Mouse (Mus musculus): ENCODE results near the gene Pld3.

The Pld3 gene

GRCm38 (mm10) chr7:27552931-27553513, at the start of gene Pld3, which contains the start of gene 2310022A10Rik:
Gene Pld3 (minus strand): TSS chr7:27553218.
Gene 2310022A10Rik (plus strand): TSS chr7:27553233.
- peak; percentile 94 to 95 for DNase-seq (ENCODE audit: low read depth in 2 of 2, low spot score in 2 of 2)

- no peak for DNase-seq (ENCODE audit: low read depth in 2 of 2, low spot score in 2 of 2)
These were observed 49.1 kb upstream of the Pld3 start for GRCm38 (mm10) chr7:27602161-27602560.

DNA sequence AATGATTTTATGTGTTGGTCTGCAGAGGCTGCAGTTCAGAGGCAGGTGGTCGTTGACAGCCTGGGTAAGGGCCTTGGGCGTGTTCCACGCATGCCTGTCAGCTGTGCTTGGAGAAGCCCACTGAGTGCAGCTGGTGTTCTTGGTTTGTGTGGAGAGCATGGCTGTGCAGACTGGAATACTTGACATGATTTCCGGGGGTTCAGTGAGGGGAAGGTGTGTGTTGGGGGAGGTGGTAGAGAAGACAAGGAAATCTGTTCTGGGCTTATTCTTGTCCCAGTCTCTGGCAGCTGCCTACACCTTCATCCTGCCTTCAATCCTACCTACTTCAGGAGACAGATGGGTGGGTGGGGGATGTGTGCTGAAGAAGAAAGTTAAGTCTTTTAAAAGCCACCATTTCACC, 48.6 kb upstream of the Pld3 start:
- no peak for DNase-seq (ENCODE audit: low read depth in 2 of 2, low spot score in 2 of 2)

DNA sequence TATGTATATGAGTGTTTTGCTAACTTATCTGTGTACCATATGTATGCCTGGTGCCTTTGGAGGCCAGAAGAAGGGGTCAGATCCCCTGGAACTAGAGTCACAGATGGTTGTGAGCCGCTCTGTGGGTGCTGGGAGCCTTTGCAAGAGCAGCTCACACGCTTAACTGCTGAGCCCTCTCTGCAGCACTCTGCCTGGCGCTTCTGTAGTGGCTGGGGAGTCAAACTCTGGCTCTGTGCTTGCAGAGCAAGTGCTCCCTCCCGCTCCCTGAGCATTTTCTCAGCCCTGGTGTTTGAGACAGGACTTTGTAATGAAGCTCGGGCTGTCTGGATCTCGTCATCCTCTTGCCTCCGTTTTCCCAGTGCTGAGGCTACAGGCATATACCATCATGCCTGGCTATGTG, 45.0 kb upstream of the Pld3 start:
- no peak for DNase-seq (ENCODE audit: low read depth in 2 of 2, low spot score in 2 of 2)

DNA sequence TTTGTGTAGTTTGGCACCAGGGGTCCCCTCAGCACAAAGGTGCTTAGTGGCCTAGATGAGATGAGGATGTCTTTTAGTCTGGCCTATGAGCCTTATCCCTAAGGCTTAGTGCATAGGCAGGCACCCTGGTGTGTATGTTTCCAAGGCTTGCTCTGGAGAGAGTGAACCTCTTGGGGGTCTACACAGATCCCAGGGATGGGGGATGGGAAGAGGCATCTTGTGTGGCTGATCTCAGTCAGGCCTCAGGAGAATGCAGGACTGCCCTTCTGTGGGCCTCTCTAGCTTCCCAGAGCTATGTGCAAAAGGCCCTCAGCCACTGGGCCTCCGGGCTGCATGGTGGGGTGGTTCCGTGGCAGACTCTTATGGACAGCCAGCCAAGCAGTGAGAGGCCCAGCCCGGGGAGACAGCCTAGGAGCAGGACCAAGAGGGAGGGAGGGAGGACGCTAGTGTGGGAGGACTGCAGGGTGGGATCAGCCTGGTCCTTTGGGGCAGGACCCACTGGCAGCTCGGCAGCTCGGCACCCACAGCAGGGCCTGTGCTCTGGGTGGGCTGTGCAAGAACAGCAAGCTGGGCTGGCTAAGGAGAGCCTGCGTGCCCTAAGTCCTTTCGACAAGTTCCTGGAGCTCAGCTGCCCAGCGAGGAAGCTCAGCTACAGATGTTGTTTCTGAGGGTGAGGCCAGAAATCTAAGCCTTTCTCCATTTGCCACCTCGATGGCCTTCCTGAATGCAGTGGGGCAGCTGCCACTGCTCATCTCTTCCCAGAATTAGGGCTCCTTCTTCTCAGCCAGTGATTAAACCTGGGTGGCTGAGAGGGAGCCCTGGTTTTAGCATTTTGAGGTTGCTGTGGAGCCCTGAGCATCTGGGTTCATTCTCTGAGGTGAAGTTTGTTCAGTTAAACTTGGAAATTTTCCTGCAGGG, 43.8 kb upstream of the Pld3 start:
- no peak for DNase-seq (ENCODE audit: low read depth in 2 of 2, low spot score in 2 of 2)

DNA sequence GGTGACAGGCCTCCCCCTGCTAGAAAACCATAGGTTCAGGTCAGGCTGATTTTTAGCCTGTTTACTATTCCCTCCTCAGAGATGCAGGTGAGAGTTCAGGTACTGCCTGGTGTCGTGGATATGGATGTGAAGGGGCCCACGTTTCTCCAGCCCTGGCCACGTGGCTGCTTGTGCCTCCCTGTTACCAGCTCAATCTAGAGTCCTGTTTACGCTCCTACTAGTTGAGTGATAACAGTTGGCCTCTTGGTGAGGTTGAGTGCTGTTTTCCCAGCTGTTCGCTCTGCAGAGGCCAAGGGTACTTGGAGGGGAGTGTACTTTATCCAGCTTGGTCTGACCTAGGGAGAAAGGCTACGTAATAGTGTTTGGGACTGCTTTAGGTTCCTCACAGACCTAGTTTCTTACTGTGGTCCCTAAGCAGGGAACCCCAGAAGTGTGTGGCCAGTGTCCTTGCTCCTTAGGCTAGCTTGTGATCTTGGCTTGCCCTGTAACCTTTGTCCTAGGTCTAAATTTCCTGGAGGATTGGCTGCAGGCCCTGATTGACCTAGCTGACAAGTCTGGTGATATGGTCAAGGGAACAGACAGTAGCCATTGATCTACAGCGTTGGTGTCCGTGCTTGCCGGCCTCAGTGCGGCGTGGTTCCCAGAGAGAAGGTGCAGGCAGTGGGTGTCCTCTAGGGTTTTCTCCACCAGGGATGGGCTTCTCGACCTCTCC, 40.1 kb upstream of the Pld3 start:
- DNase-seq (ENCODE audit: low read depth in 2 of 2, low spot score in 2 of 2), result no peak

DNA sequence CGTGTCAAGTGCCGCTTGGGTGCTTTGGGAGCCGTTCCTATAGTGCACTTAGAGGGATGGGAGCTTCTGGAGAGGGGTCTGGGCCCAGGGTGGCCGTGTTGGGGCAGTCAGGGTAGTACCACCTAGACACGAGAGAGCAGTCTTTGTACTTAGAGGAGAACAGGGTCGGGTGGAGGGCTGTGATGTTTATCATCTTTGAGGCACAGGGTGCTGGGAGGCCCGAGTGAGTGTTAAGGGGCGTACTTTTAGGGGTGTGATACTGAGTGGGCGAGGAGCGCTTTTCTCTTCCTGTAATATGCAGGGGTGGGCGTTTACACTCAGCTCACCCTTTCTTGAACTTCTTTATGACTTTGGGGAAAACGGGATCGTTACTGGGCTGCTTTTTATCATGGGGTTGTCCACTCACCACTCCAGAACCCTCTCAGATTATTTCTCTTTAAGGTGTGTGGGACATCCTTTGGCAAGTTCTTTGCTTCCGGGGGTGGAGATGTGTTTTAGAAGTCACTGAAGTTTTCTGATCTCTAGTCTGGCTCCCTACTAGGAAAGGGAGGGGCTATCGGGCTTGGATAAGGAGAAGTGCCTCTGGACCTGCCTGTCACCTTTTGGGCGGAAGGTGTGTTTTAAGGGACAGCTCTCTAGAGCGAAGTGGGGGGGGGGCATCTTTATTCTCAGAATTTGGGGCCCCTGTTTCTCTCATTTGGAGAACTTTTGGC, 39.4 kb upstream of the Pld3 start:
- peak in 1 of 2 experiments; percentile 71 for DNase-seq (ENCODE audit: low read depth in 2 of 2, low spot score in 2 of 2)

DNA sequence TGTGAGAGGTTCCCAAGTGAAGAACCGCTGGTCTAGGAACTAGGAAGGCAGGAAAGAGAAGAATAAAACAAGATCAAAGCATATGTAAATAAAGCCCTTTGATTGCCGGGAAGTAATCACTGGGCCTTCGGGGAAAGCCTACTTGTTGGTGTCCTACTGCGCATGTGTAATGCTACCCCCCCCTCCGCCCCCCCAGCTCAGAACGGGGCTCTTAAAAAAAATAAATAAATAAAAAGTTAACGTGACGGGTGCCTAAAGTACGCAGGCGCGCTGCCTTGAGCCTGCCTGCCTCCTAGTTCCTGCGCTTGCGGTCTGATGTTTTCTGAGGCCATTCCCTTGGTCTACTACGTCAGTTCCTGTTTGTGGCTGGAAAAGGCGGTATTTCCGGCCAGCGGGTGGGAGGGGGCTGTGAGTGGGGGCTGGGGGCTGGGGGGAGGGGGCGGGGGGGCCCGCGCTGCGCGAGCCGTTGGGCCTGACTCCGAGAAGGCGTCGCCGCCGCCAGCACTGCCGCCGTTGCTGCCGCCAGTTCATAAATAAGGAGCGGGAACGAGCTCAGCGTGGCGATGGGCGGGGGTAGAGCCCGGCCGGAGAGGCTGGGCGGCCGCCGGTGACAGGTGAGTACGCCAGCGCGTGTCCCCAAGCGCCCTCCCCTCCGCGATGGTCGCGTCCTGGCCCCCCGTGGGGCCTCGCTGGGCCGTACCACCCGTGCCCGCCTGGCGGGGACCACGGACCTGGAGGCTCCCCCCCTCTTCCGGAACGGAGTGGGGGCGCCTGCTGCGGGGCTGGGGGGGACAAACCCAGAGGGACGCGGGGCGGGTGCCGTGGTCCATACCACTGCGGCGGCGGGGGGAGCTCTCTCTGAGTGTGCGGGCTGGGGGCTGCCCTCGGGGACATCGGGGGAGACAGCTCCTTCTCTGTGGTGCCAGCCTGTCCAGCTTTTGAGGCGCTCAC, 38.5 kb upstream of the Pld3 start, which contains the start of gene Akt2:
Gene Akt2, plus strand, starts transcription at position 287 of the 951 bp plus-strand sequence.
- DNase-seq (ENCODE audit: low read depth in 2 of 2, low spot score in 2 of 2), result peak; percentile 94

DNA sequence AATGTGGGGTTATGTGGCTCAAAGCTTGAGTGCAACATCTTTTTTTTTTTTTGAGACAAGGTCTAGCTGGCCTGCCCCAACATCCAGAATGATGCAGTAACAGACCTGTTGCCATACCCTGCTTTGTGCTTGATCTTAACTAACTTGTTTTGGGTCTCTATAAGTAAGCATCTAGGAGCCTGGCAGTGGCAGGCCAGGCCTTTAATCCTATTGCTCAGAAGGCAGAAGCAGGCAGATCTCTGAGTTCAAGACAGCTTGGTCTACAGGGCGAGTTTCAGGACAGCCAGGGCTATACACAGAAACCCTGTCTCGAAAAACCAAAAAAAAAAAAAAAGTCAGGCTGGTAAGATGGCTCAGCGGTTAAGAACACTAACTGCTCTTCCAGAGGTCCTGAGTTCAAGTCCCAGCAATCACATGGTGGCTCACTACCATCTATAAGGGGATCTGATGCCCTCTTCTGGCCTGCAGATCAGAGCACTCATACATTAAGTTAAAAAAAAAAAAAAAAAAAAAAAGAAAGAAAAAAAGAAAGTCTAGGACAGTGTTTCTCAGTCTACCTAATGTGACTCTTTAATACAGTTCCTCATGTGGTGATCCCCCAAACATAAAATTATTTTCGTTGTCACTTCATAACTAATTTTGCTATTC, 37.7 kb upstream of the Pld3 start:
- no peak for DNase-seq (ENCODE audit: low read depth in 2 of 2, low spot score in 2 of 2)

GRCm38 (mm10) chr7:27590088-27590487, 37.1 kb upstream of the Pld3 start:
- DNase-seq (ENCODE audit: low read depth in 2 of 2, low spot score in 2 of 2), result no peak

GRCm38 (mm10) chr7:27587741-27588140, 34.7 kb upstream of the Pld3 start:
- DNase-seq (ENCODE audit: low read depth in 2 of 2, low spot score in 2 of 2), result no peak

GRCm38 (mm10) chr7:27586861-27587260, 33.8 kb upstream of the Pld3 start:
- DNase-seq (ENCODE audit: low read depth in 2 of 2, low spot score in 2 of 2), result no peak

- DNase-seq (ENCODE audit: low read depth in 2 of 2, low spot score in 2 of 2), result no peak
These were observed 27.6 kb upstream of the Pld3 start for GRCm38 (mm10) chr7:27580380-27581174.

DNA sequence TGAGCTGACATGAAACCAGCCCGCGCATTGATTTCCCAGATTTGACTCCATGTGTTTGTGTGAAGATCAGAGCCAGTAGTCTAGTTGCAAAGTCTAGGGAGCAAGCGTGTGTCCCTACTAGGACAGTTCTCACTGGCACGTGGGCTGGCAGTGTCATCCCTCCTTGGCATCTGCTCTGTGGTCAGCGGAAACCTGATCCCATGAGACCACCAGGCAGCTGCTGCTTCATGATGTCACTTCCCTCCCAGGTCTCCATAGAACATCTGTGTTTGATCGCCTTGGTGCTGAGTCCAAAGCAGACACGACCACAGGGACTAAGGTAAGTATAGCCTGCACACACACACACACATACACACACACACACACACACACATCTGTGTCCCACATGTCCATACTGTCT, 25.4 kb upstream of the Pld3 start:
- no peak for DNase-seq (ENCODE audit: low read depth in 2 of 2, low spot score in 2 of 2)

GRCm38 (mm10) chr7:27577589-27577988, 24.6 kb upstream of the Pld3 start:
- DNase-seq (ENCODE audit: low read depth in 2 of 2, low spot score in 2 of 2), result no peak

GRCm38 (mm10) chr7:27576914-27577313, 23.9 kb upstream of the Pld3 start:
- peak; percentile 36 to 61 for DNase-seq (ENCODE audit: low read depth in 2 of 2, low spot score in 2 of 2)

- DNase-seq (ENCODE audit: low read depth in 2 of 2, low spot score in 2 of 2), result no peak
These were observed 21.3 kb upstream of the Pld3 start for GRCm38 (mm10) chr7:27574124-27574880.

GRCm38 (mm10) chr7:27572133-27572532, 19.1 kb upstream of the Pld3 start:
- DNase-seq (ENCODE audit: low read depth in 2 of 2, low spot score in 2 of 2), result no peak
